Mouse (Mus musculus) hindbrain, embryonic 14.5 days (tissue): ENCODE data around the gene Pus7l. TPM values are rescaled to one million over a fixed set of nuclear protein-coding genes. Genes with fewer than 3 reads are reported as not detected.
A peak's percentile ranks its signal among the peaks of the same experiment; 100 is the strongest.

ENCODE experiments used
- ATAC-seq: fragments of 200-750 bp; cut with Nextera tagmentation; 2 replicates; pipeline ENCODE4 v1.8.0; 2017; ENCODE audit warnings: moderate number of reproducible peaks, mild to moderate bottlenecking, moderate TSS enrichment, moderate library complexity; ENCODE audit not compliant: low FRiP score
- DNase-seq: peaks from one replicate; pipeline ENCODE4 v3.0.0-alpha.2; 2015; ENCODE audit warnings: low spot score
- H3K27ac ChIP-seq: fragments of 300-500 bp; sonication (generic); 2 replicates; pipeline ENCODE4 v1.5.1; 2014; ENCODE audit warnings: mild to moderate bottlenecking, moderate library complexity
- H3K27me3 ChIP-seq: fragments of 300-500 bp; sonication (generic); 2 replicates; pipeline ENCODE4 v1.6.1; 2014; ENCODE audit warnings: mild to moderate bottlenecking, low read length, mixed read lengths; ENCODE audit not compliant: control insufficient read depth, insufficient read depth
- H3K36me3 ChIP-seq: fragments of 300-500 bp; sonication (generic); replicated peaks from 2 replicates; pipeline ENCODE4 v1.6.1; 2014; ENCODE audit not compliant: control insufficient read depth, insufficient read depth
- H3K4me1 ChIP-seq: fragments of 300-500 bp; sonication (generic); replicated peaks from 2 replicates; pipeline ENCODE4 v1.6.1; 2014; ENCODE audit warnings: antibody characterized with exemption, low read length, mixed read lengths; ENCODE audit not compliant: control insufficient read depth, insufficient read depth
- H3K4me2 ChIP-seq: fragments of 300-500 bp; sonication (generic); replicated peaks from 2 replicates; pipeline ENCODE4 v1.6.1; 2014; ENCODE audit warnings: mild to moderate bottlenecking, moderate library complexity
- H3K4me3 ChIP-seq: fragments of 300-500 bp; sonication (generic); replicated peaks from 2 replicates; pipeline ENCODE4 v1.5.1; 2014; ENCODE audit warnings: mild to moderate bottlenecking, low read length
- H3K9ac ChIP-seq: fragments of 300-500 bp; sonication (generic); 2 replicates; pipeline ENCODE4 v1.6.1; 2014
- H3K9me3 ChIP-seq: fragments of 300-500 bp; sonication (generic); 2 replicates; pipeline ENCODE4 v1.6.1; 2016; ENCODE audit warnings: low read length; ENCODE audit not compliant: control insufficient read depth
- WGBS: fragments of 180-500 bp; shearing (Covaris S2); extraction: QIAGEN DNeasy Blood & Tissue Kit; methylation state at CpG from one replicate; pipeline ENCODE4 v1.1.7; 2014; 5-methylcytosine and 5-hydroxymethylcytosine counted together
- polyA plus RNA-seq: library from polyadenylated mRNA; unstranded; fragments of >200 nt; fragmentation: Nextera tagmentation; extraction: Ambion mirVana; gene quantifications from 2 replicates; pipeline ENCODE4 v1.2.1, GENCODE M21; 2014

Gene Pus7l
- polyA plus RNA-seq = 6.5 and 6.7 TPM in 2 replicates

DNA sequence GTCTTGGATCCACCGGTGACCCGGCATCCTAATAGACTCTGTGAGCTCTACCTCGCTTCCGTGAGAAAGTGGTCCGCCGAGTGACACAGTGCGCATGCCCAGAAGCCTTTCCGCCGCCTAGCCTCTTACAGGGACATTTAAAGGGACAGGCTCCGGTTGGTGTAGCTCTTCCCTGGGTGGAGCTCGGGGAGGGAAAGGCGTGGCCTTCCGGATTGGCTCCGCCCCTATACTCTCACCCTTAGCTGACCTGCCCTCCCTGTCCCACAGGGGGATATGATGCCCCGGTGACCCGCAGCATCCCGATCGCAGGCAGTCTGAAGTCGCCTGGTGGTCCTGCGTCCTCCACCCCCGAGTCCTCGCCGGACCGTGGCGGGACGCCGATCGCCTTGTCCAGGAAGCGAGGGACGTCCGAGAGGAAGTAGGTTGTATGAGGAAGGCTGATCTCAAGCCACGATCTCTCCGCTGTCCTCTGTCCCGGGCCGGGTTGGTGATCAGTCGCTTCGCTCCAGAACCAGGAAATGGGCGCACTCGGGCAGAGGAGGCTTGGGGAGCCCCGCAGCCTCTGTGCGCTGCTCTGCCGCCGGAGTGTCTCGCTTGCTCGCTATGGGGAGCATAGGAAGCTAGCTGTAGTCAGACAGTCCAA lies at the start of gene Pus7l, which contains the start of gene Irak4:
Gene Pus7l, minus strand, starts transcription at position 139 of the 643 bp plus-strand sequence.
Gene Irak4, plus strand, starts transcription at position 235 of the 643 bp plus-strand sequence.
- peak within 1 kb of the TSS; percentile 71 for H3K4me2 ChIP-seq
- H3K9ac ChIP-seq = peak within 1 kb of the TSS; percentile 73
- H3K27me3 ChIP-seq = no peaks in the 10 kb centered on the region

DNA sequence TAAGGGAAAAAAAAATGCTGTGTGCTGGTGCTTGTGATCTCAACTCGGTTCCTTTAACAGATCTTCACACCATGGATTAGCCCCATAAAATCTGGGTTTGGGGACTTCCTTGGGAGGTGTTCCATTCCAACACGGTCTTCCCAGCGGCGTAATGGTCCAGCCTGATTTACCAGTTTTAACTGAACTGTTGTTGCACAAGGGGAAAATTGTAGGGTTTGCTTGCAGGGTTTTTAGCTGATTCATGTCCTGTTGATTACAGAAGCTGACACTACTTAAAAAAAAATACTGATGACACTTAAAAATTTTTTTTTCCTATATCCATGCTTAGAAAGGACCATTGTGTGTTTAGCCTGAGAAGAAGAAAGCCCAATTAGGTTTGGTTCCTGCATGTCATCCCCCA lies 48.0 kb upstream of the Pus7l start:
- Histone ChIP-seq H3K36me3 (no peaks in the 10 kb centered on the region), H3K9ac (no peak overlapping the region), H3K27me3 (no peaks in the 10 kb centered on the region), H3K4me3 (no peak overlapping the region), H3K4me2 (no peak overlapping the region), H3K4me1 (peaks cover 17% of the 10 kb centered on the region), H3K27ac (no peak overlapping the region), H3K9me3 (no peaks in the 10 kb centered on the region)
- DNase-seq = no peak
- ATAC-seq = no peak
- WGBS = 84% methylated on average over 4 of the region's 4 CpGs

More for the DNA sequence above, at the start of gene Pus7l, which contains the start of gene Irak4:
- H3K4me3 ChIP-seq = peak within 1 kb of the TSS; percentile 89
- H3K9me3 ChIP-seq = no peaks in the 10 kb centered on the region
- no peaks in the 10 kb centered on the region for H3K36me3 ChIP-seq
- under 1% methylated on average over 45 of the region's 45 CpGs for WGBS
- ATAC-seq (peak; percentile 98), DNase-seq (peak; percentile 91)
- H3K4me1 ChIP-seq = peaks cover 5% of the 10 kb centered on the region
- peak within 1 kb of the TSS; percentile 61; the same call in 1 of the 2 replicates for H3K27ac ChIP-seq

DNA sequence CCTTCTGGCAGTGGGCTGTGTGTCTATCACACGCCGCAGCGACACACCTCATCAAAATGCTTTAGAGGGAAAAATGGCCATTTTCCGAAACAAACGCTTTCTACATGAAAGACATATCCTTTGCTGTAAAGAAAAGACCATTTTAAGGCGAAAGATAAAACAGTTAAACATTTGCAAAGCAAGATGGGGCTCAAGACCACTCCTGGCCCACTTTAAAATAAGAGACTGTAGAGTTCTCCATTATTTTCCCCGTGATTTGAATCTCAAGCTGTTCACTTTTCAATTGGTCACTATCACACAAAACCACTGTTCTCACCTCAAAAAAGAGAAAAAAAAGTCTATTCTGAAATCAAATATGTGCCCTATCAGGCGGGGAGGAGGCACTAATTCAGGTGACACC lies 46.7 kb upstream of the Pus7l start:
- H3K9me3 ChIP-seq = no peaks in the 10 kb centered on the region
- 11% methylated on average over 8 of the region's 8 CpGs for WGBS
- H3K4me2 ChIP-seq = peak overlapping the region; percentile 57
- no peaks in the 10 kb centered on the region for H3K27me3 ChIP-seq
- peak overlapping the region; percentile 75 for H3K4me3 ChIP-seq
- H3K9ac ChIP-seq = peak overlapping the region; percentile 55
- peaks cover 11% of the 10 kb centered on the region for H3K36me3 ChIP-seq
- H3K27ac ChIP-seq = peak overlapping the region; percentile 55; the same call in 1 of the 2 replicates
- DNase-seq (no peak), ATAC-seq (peak; percentile 28; the same call in 1 of the 2 replicates)
- H3K4me1 ChIP-seq = peaks cover 17% of the 10 kb centered on the region

DNA sequence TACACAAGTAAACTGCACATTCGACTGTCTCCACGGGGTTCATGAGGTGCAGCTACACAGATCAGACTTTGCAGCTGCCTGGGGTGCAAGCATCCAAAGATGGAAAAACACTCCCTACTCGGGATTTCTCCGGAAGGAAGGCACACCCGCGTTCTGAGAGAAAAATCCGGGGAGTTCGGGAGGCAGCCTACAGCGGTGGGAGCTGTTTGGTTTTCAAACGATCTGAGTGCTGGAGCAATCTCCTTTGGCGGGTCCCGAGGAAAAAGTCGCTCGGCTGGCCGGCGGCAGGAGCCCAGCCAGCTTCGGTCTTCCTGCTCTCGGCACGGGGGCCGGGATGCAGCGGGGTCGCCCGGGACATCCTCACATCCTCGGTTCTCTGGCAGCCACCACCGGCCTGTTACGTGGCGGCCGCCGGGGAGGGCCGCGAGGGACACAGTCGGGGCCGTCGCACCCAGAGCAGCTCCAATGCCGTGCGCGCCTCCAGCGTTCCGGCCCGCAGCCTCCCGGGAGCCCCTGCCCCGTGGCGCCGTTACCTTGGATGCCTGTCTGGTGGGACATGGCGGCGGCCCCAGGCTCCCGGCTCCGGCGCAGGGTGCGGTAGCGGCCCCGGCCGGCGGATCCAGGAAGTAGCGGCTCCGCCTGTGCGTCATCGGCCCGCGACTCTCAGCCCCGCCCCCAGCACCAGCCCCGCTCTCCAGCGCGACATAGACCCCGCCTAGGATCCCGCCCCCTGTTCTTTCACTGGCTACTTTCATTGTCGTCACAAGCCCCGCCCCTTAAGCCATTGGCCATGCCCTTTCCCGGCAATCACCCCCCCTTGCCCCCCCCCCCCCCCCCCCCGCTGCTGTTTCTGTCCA lies 46.1 kb upstream of the Pus7l start, which contains the start of gene Twf1:
Gene Twf1, minus strand, starts transcription at position 671 of the 857 bp plus-strand sequence.
- Histone ChIP-seq H3K9ac (peak within 1 kb of the TSS; percentile 83), H3K9me3 (no peaks in the 10 kb centered on the region), H3K27ac (peak within 1 kb of the TSS; percentile 66), H3K4me2 (peak within 1 kb of the TSS; percentile 81), H3K4me3 (peak within 1 kb of the TSS; percentile 75), H3K36me3 (peaks cover 17% of the 10 kb centered on the region), H3K27me3 (no peaks in the 10 kb centered on the region), H3K4me1 (peaks cover 17% of the 10 kb centered on the region)
- DNase-seq (peak; percentile 98), ATAC-seq (peak; percentile 99)
- under 1% methylated on average over 69 of the region's 70 CpGs for WGBS

DNA sequence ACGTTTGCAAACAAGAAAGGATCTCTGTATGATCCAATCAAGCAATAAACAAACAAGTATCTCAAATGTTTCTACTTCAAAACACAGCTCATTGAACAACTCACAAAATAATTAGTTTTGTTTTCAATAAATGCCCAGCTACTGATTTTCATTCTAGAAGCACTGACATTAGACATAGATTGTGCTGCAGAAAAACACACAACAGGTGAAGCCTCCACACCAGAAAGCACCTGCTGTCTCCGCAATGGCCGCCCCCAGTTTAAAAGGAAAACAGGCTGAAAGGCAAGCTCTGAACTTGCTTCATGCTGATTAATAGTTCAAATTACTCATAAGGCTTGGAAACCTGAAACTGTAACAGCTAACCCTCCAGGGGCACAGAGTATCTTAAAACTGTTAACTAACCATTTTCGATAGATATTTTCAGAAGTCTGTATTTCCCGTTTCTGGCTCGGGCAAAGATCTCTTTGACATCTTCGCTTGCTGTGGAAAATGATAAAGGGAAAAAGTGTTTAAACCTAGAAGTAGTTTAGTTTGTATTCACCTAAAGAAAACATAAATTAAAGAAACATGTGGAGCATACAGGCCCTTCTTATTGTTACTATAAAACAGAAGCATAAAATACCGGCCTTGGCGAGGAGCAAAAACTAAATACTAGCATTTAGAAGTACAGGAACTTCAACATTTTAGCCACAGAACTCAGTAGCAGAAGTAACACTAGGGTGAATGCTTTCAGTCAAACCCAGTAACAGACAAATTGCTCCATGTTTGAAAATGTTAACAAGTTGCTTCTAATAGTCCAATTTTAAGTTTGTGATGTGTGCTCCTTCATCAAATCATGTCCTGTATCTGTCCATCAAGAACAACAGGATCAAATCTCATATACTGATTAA lies 44.7 kb upstream of the Pus7l start:
- no peak for ATAC-seq
- H3K4me1 ChIP-seq = peaks cover 17% of the 10 kb centered on the region
- H3K4me2 ChIP-seq = peak overlapping the region; percentile 81
- 89% methylated on average over 9 of the region's 9 CpGs for WGBS
- H3K4me3 ChIP-seq = peak overlapping the region; percentile 75; the same call in 1 of the 2 replicates
- DNase-seq = no peak
- H3K27ac ChIP-seq = no peak overlapping the region
- H3K36me3 ChIP-seq = peaks cover 31% of the 10 kb centered on the region
- no peaks in the 10 kb centered on the region for H3K27me3 ChIP-seq
- H3K9me3 ChIP-seq = no peaks in the 10 kb centered on the region
- no peak overlapping the region; the same call in 1 of the 2 replicates for H3K9ac ChIP-seq

DNA sequence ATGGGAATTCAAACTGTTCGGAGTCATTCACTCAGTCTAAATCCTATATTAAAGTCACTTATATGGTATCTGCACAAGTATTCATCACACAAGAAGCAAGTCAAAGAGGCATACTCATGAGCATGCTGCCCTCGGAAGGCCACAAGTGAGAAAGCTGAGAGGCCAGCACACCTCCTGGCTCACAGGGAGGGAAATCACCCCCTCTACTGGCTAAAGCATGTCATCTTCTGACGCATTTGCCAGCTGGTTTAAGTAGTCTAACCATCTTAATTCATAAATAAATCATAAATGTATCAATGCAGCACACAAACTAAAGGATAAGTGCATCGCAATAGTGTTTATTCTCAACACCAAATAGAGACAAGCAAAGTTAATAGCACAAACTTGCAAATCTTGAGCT lies 41.4 kb upstream of the Pus7l start:
- Histone ChIP-seq H3K36me3 (peaks cover 63% of the 10 kb centered on the region), H3K4me3 (no peak overlapping the region), H3K27ac (no peak overlapping the region), H3K9ac (no peak overlapping the region), H3K9me3 (no peaks in the 10 kb centered on the region), H3K4me2 (no peak overlapping the region), H3K27me3 (no peaks in the 10 kb centered on the region), H3K4me1 (peaks cover 13% of the 10 kb centered on the region)
- ATAC-seq (no peak), DNase-seq (no peak)
- WGBS = 87% methylated on average over 4 of the region's 4 CpGs

DNA sequence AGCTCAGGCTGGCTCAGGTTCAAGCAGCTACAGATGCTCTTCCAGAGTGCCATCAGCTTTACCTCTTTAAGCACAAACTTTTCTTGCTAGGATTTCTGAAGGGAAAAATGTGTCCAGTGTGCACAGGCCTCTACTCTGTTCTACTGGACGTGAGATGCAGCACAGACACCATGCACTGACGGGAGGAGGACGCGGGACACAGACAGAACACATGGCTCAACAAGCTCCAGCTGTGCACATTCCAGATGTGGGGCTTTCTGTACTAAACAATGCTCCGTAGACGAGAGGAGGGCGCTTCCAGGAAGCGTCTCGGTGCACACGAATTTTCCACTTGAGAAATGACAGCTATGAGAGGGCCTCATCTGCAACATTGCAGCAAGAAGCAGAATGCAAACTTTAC lies 39.8 kb upstream of the Pus7l start:
- no peak overlapping the region for H3K27ac ChIP-seq
- H3K9me3 ChIP-seq = no peaks in the 10 kb centered on the region
- ATAC-seq = no peak
- 94% methylated on average over 10 of the region's 10 CpGs for WGBS
- H3K4me2 ChIP-seq = no peak overlapping the region
- DNase-seq = no peak
- peaks cover 5% of the 10 kb centered on the region for H3K4me1 ChIP-seq
- no peak overlapping the region for H3K4me3 ChIP-seq
- H3K27me3 ChIP-seq = no peaks in the 10 kb centered on the region
- peaks cover 75% of the 10 kb centered on the region for H3K36me3 ChIP-seq
- H3K9ac ChIP-seq = no peak overlapping the region

DNA sequence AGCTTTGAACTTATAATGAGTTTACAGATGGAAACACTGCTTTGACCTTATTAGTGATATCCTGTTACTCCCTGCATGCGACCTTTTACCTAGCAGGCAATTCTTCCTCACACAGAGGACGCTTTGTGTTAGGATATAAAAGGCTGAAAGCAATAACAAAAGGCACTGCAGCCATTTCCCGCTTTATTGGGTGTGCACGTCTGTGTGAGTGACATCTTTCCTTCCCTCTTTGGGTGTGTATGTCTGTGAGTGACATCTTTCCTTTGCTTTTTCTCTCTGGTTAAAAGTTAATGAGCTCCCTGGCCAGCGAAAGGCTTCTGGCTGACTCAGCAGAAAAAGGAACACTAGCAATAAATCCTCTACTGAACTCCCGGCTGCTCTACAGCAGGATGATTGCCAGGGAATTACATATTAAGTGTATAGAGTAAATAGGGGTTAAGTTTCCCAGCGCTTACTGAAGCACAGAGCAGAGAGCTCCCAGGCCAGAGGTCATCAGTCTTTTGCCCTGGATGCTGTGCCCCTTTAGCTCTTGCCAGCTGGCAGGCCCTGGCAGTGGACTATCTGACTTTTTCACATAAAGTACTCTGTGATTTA lies 38.8 kb upstream of the Pus7l start:
- Histone ChIP-seq H3K27me3 (no peaks in the 10 kb centered on the region), H3K27ac (no peak overlapping the region), H3K4me3 (no peak overlapping the region), H3K4me2 (no peak overlapping the region), H3K36me3 (peaks cover 79% of the 10 kb centered on the region), H3K4me1 (no peaks in the 10 kb centered on the region), H3K9ac (no peak overlapping the region), H3K9me3 (no peaks in the 10 kb centered on the region)
- DNase-seq (no peak), ATAC-seq (no peak)
- WGBS = 44% methylated on average over 7 of the region's 7 CpGs
